Mouse (Mus musculus): ENCODE results near the gene Pced1a.

The Pced1a gene

GRCm38 (mm10) chr2:130433152-130433551 lies 8.7 kb upstream of the Pced1a start:
- peak; percentile 61 for DNase-seq

GRCm38 (mm10) chr2:130432157-130432556 lies 7.7 kb upstream of the Pced1a start:
- no peak for DNase-seq

GRCm38 (mm10) chr2:130430484-130430883 lies 6.0 kb upstream of the Pced1a start:
- DNase-seq = no peak

GRCm38 (mm10) chr2:130429851-130430250 lies 5.3 kb upstream of the Pced1a start:
- no peak for DNase-seq

GRCm38 (mm10) chr2:130425112-130425511 lies 611 bp upstream of the Pced1a start:
- DNase-seq = no peak

GRCm38 (mm10) chr2:130423397-130424125 lies 940 bp downstream of the Pced1a start:
- peak; percentile 88 for DNase-seq

- DNase-seq = no peak
Observed at GRCm38 (mm10) chr2:130421781-130422620, 2.5 kb downstream of the Pced1a start.

GRCm38 (mm10) chr2:130414094-130414856 lies 10.2 kb downstream of the Pced1a start:
- no peak for DNase-seq

GRCm38 (mm10) chr2:130412775-130413174 lies 11.7 kb downstream of the Pced1a start:
- no peak for DNase-seq

- DNase-seq = peak; percentile 93
Observed at GRCm38 (mm10) chr2:130411558-130412495, 12.7 kb downstream of the Pced1a start.

- no peak for DNase-seq
Observed at GRCm38 (mm10) chr2:130408194-130408593, 16.3 kb downstream of the Pced1a start.

- no peak for DNase-seq
Observed at GRCm38 (mm10) chr2:130406178-130406577, 18.3 kb downstream of the Pced1a start, which contains the start of gene Tmem239. Gene Tmem239 (plus strand): TSS chr2:130406478.

- DNase-seq = no peak
Observed at GRCm38 (mm10) chr2:130404939-130405338, 19.6 kb downstream of the Pced1a start, which contains the start of the genes Gm28372 and 1700020A23Rik. Gene Gm28372 (plus strand): TSS chr2:130405239. Gene 1700020A23Rik (plus strand): TSS chr2:130405259.

- DNase-seq = no peak
Observed at GRCm38 (mm10) chr2:130401891-130402290, 22.6 kb downstream of the Pced1a start.

GRCm38 (mm10) chr2:130400046-130400445 lies 24.5 kb downstream of the Pced1a start:
- DNase-seq = no peak

- peak; percentile 32 for DNase-seq
Observed at GRCm38 (mm10) chr2:130398091-130398490, 26.4 kb downstream of the Pced1a start.

- peak; percentile 70 for DNase-seq
Observed at GRCm38 (mm10) chr2:130397186-130397985, 27.1 kb downstream of the Pced1a start, which contains the start of gene Cpxm1. Gene Cpxm1 (minus strand): TSS chr2:130397574.

- no peak for DNase-seq
Observed at GRCm38 (mm10) chr2:130395696-130396095, 28.8 kb downstream of the Pced1a start.

GRCm38 (mm10) chr2:130392836-130393235 lies 31.7 kb downstream of the Pced1a start:
- no peak for DNase-seq

- no peak for DNase-seq
Observed at GRCm38 (mm10) chr2:130390993-130391625, 33.4 kb downstream of the Pced1a start.

Data from kidney, postnatal 10 days (tissue).